Mouse (Mus musculus) hindbrain, embryonic 15.5 days (tissue): Measurements from ENCODE around the gene Gpr27. TPM values are rescaled to one million over a fixed set of nuclear protein-coding genes. Genes with fewer than 3 reads are reported as not detected.

Source experiments
- ATAC-seq: fragments of 200-750 bp; cut with Nextera tagmentation; 2 replicates; pipeline ENCODE4 v1.8.0; 2017; ENCODE audit warnings: low read depth, moderate number of reproducible peaks, moderate TSS enrichment; ENCODE audit not compliant: low FRiP score
- H3K27ac ChIP-seq: fragments of 300-500 bp; sonication (generic); replicated peaks from 2 replicates; pipeline ENCODE4 v1.5.1; 2015; ENCODE audit warnings: mild to moderate bottlenecking, inconsistent platforms
- H3K27me3 ChIP-seq: fragments of 300-500 bp; sonication (generic); 2 replicates; pipeline ENCODE4 v1.6.1; 2015; ENCODE audit warnings: control low read depth, inconsistent platforms
- H3K36me3 ChIP-seq: fragments of 300-500 bp; sonication (generic); 2 replicates; pipeline ENCODE4 v1.6.1; 2015; ENCODE audit warnings: control low read depth, inconsistent platforms
- H3K4me1 ChIP-seq: fragments of 300-500 bp; sonication (generic); replicated peaks from 2 replicates; pipeline ENCODE4 v1.6.1; 2015; ENCODE audit warnings: control low read depth, inconsistent platforms
- H3K4me2 ChIP-seq: fragments of 300-500 bp; sonication (generic); 2 replicates; pipeline ENCODE4 v1.6.1; 2015; ENCODE audit warnings: moderate library complexity, mild to moderate bottlenecking, inconsistent platforms
- H3K4me3 ChIP-seq: fragments of 300-500 bp; sonication (generic); 2 replicates; pipeline ENCODE4 v1.5.1; 2015; ENCODE audit warnings: mild to moderate bottlenecking, inconsistent platforms
- H3K9ac ChIP-seq: fragments of 300-500 bp; sonication (generic); 2 replicates; pipeline ENCODE4 v1.6.1; 2015; ENCODE audit warnings: inconsistent platforms
- H3K9me3 ChIP-seq: fragments of 300-500 bp; sonication (generic); 2 replicates; pipeline ENCODE4 v1.6.1; 2016; ENCODE audit warnings: control low read depth, inconsistent platforms
- WGBS: fragments of 180-500 bp; shearing (Covaris S2); methylation state at CpG from one replicate; pipeline ENCODE4 v1.1.7; 2015; 5-methylcytosine and 5-hydroxymethylcytosine counted together
- polyA plus RNA-seq: library from polyadenylated mRNA; unstranded; fragments of >200 nt; fragmentation: Nextera tagmentation; extraction: Ambion mirVana; gene quantifications from 2 replicates; pipeline ENCODE4 v1.2.1, GENCODE M21; 2015

The Gpr27 gene
- polyA plus RNA-seq, 1 experiment from 2014 or later, result 23.4 TPM

DNA sequence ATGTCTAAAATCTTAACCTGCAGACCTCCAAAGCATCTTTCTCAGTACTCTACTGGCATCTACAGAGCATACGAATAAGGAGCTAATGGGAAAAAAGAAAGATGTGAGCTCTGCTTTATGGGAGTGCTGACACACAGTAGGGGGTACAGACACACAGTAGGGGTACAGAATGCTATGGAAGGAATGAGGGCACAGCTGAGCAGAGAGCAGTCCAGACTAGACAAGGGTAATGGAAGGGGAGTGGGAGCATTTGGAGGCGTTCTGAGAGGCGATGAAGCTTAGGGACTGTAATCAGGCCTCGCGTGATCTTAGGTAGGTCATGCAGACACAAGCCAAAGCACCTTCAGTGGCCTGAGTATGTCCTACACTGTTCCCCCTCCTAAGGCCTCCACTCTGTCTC, 8.5 kb upstream of the Gpr27 start:
- H3K4me1 ChIP-seq, result no peaks in the 10 kb centered on the region
- no peaks in the 10 kb centered on the region for H3K9me3 ChIP-seq
- no peak overlapping the region for H3K4me3 ChIP-seq
- no peaks in the 10 kb centered on the region for H3K36me3 ChIP-seq
- no peak for ATAC-seq
- no peak overlapping the region for H3K4me2 ChIP-seq
- 90% methylated on average over 5 of the region's 5 CpGs for WGBS
- H3K27ac ChIP-seq, result no peak overlapping the region
- H3K27me3 ChIP-seq, result 0 out of 2 replicates have a peak, but pooled peaks cover 2% of the 10 kb centered on the region
- no peak overlapping the region for H3K9ac ChIP-seq

- H3K9me3 ChIP-seq, result no peaks in the 10 kb centered on the region
- no peak overlapping the region for H3K4me3 ChIP-seq
- H3K4me1 ChIP-seq, result no peaks in the 10 kb centered on the region
- WGBS, result 57% methylated on average over 5 of the region's 5 CpGs
- H3K36me3 ChIP-seq, result no peaks in the 10 kb centered on the region
- H3K27me3 ChIP-seq, result no peaks in the 10 kb centered on the region
- H3K9ac ChIP-seq, result no peak overlapping the region
- no peak for ATAC-seq
- H3K4me2 ChIP-seq, result no peak overlapping the region
- no peak overlapping the region for H3K27ac ChIP-seq
Observed at GRCm38 (mm10) chr6:99684899-99685298, 7.6 kb upstream of the Gpr27 start.

DNA sequence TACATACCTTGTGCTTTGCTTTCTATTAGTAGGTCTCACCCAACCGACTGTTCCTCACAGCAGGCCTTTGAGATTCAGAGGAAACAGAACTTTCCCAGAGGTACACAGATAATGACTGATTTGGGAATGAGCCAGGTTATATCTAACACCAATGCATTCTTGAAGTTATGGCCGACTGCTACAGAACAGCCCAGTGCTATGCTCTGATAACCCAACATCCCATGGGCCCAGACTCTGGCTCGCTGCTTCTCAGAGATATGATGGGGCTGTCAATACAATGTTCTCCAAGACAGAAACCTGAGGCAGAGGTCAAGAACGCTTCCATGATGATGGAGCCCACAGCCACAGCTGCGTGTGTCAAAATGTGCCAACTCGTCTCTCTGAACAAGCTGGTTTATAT, 4.0 kb upstream of the Gpr27 start:
- WGBS, result 81% methylated on average over 6 of the region's 6 CpGs
- H3K36me3 ChIP-seq, result no peaks in the 10 kb centered on the region
- H3K27ac ChIP-seq, result no peak overlapping the region
- H3K4me1 ChIP-seq, result peaks cover 11% of the 10 kb centered on the region
- no peak overlapping the region for H3K9ac ChIP-seq
- H3K4me2 ChIP-seq, result no peak overlapping the region
- H3K4me3 ChIP-seq, result no peak overlapping the region
- no peaks in the 10 kb centered on the region for H3K27me3 ChIP-seq
- no peak for ATAC-seq
- H3K9me3 ChIP-seq, result no peaks in the 10 kb centered on the region

DNA sequence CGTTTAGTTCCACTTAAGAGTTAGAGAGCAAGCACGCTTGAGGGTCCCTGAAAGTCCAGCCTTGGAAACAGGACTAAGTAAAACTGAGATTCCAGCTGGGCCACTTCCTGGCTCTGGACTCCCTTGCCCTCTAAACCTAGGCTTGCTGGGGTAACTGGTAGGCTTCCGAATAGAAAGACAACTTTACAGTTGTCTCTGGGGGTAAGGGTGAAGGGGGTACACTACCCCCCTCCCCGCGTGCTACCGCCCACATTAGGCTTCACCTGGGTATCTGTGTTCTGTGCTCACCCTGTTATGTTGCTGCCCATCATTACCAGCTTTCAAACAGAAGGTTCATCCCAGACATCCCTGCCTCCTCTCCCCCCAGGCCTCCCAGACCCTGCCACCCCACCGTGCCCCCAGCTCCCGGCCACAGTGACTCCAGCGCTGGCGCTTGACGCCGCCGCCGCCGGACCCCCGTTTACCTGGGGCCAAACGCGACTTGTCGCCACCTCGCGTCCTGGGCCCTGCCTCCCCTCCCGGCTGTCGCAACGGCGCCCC, 743 bp upstream of the Gpr27 start:
- H3K4me2 ChIP-seq, result peak overlapping the region; percentile 80
- no peaks in the 10 kb centered on the region for H3K9me3 ChIP-seq
- 6% methylated on average over 25 of the region's 25 CpGs for WGBS
- peaks cover 33% of the 10 kb centered on the region for H3K4me1 ChIP-seq
- peak overlapping the region; percentile 91 for H3K27ac ChIP-seq
- peak; percentile 27 for ATAC-seq
- no peaks in the 10 kb centered on the region for H3K36me3 ChIP-seq
- peak overlapping the region; percentile 81 for H3K9ac ChIP-seq
- H3K27me3 ChIP-seq, result no peaks in the 10 kb centered on the region
- peak overlapping the region; percentile 63 for H3K4me3 ChIP-seq

DNA sequence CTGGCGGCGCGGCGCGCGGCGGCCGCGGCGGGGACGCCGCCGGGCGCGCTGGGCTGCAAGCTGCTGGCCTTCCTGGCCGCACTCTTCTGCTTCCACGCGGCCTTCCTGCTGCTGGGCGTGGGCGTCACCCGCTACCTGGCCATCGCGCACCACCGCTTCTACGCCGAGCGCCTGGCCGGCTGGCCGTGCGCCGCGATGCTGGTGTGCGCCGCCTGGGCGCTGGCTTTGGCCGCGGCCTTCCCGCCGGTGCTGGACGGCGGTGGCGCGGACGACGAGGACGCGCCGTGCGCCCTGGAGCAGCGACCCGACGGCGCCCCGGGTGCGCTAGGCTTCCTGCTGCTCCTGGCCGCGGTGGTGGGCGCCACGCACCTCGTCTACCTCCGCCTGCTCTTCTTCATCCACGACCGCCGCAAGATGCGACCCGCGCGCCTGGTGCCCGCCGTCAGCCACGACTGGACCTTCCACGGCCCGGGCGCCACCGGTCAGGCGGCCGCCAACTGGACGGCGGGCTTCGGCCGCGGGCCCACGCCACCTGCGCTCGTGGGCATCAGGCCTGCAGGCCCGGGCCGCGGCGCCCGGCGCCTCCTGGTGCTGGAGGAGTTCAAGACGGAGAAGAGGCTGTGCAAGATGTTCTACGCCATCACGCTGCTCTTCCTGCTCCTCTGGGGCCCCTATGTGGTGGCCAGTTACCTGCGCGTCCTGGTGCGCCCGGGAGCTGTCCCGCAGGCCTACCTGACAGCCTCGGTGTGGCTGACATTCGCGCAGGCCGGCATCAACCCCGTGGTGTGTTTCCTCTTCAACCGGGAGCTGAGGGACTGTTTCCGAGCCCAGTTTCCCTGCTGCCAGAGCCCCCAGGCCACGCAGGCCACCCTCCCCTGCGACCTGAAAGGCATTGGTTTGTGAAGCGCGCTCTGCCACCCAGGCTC, 700 bp downstream of the Gpr27 start:
- Histone ChIP-seq H3K36me3 (no peaks in the 10 kb centered on the region), H3K4me3 (peak overlapping the region; percentile 63), H3K9ac (peak overlapping the region; percentile 81), H3K4me1 (peaks cover 33% of the 10 kb centered on the region), H3K27ac (peak overlapping the region; percentile 91), H3K27me3 (no peaks in the 10 kb centered on the region), H3K9me3 (no peaks in the 10 kb centered on the region), H3K4me2 (peak overlapping the region; percentile 80)
- no peak; the same call in none of the 2 replicates for ATAC-seq
- WGBS, result under 1% methylated on average over 107 of the region's 110 CpGs

DNA sequence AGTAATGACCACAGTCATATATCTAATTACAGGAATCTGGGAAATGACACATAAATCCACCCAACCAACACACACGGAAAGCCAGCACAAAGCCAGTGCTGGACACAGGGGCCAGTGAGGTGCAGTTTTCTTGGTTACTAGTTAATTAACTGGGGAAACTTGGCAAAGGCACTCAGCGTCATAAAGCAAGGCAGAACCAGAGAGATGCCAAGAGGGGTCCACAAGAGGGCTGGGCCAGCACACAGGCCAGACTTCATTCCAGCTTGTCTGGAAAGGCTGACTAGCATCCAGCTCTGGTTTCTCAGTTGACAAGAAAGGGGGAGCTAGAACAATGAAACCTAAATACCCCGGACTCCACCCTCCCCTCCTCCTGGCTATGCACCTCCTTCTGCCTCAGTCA, 8.0 kb downstream of the Gpr27 start:
- no peaks in the 10 kb centered on the region for H3K9me3 ChIP-seq
- H3K4me2 ChIP-seq, result no peak overlapping the region
- ATAC-seq, result 0 out of 2 replicates have a peak, but pooled peaks have one; percentile 30
- peaks cover 4% of the 10 kb centered on the region; the same call in 1 of the 2 replicates for H3K4me1 ChIP-seq
- WGBS, result 56% methylated on average over 3 of the region's 3 CpGs
- no peak overlapping the region for H3K4me3 ChIP-seq
- no peak overlapping the region for H3K9ac ChIP-seq
- no peaks in the 10 kb centered on the region for H3K36me3 ChIP-seq
- H3K27ac ChIP-seq, result no peak overlapping the region
- no peaks in the 10 kb centered on the region for H3K27me3 ChIP-seq

GRCm38 (mm10) chr6:99711576-99712101, 19.2 kb downstream of the Gpr27 start:
- Histone ChIP-seq H3K27me3 (peaks cover 6% of the 10 kb centered on the region; the same call in 1 of the 2 replicates), H3K4me1 (no peaks in the 10 kb centered on the region), H3K4me2 (no peak overlapping the region), H3K9ac (no peak overlapping the region), H3K27ac (no peak overlapping the region), H3K4me3 (no peak overlapping the region), H3K9me3 (no peaks in the 10 kb centered on the region), H3K36me3 (no peaks in the 10 kb centered on the region)
- WGBS, result 69% methylated on average over 11 of the region's 11 CpGs
- no peak for ATAC-seq

GRCm38 (mm10) chr6:99713256-99713655, 20.8 kb downstream of the Gpr27 start:
- no peak for ATAC-seq
- H3K4me1 ChIP-seq, result no peaks in the 10 kb centered on the region
- WGBS, result 85% methylated on average over 5 of the region's 5 CpGs
- peaks cover 8% of the 10 kb centered on the region; the same call in 1 of the 2 replicates for H3K27me3 ChIP-seq
- no peak overlapping the region for H3K4me2 ChIP-seq
- no peaks in the 10 kb centered on the region for H3K9me3 ChIP-seq
- no peak overlapping the region for H3K9ac ChIP-seq
- no peak overlapping the region for H3K4me3 ChIP-seq
- no peak overlapping the region for H3K27ac ChIP-seq
- no peaks in the 10 kb centered on the region for H3K36me3 ChIP-seq

DNA sequence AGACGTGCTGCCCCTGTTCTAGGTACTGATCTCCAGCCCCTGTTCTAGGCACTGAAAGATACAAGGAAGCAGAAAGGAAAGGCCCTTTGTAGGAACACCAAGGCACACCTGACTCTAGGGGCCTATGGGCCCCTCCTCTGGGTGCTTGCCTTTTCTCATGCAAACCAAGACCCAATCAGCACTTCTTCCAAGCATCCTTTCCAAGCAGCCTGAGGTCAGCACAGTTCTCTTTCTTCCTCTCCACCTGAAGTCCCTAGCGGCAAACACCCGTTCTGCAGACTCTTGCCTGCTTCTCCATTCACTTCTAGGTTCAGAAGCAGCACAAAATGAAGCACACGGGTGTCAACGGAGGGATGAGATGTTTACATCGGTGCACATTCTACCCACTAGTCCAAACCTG, 22.7 kb downstream of the Gpr27 start:
- H3K4me3 ChIP-seq, result no peak overlapping the region
- WGBS, result 65% methylated on average over 6 of the region's 6 CpGs
- H3K9me3 ChIP-seq, result no peaks in the 10 kb centered on the region
- no peak overlapping the region for H3K9ac ChIP-seq
- H3K27ac ChIP-seq, result no peak overlapping the region
- ATAC-seq, result no peak
- H3K4me1 ChIP-seq, result no peaks in the 10 kb centered on the region
- no peak overlapping the region for H3K4me2 ChIP-seq
- H3K36me3 ChIP-seq, result no peaks in the 10 kb centered on the region
- H3K27me3 ChIP-seq, result peaks cover 8% of the 10 kb centered on the region; the same call in 1 of the 2 replicates

DNA sequence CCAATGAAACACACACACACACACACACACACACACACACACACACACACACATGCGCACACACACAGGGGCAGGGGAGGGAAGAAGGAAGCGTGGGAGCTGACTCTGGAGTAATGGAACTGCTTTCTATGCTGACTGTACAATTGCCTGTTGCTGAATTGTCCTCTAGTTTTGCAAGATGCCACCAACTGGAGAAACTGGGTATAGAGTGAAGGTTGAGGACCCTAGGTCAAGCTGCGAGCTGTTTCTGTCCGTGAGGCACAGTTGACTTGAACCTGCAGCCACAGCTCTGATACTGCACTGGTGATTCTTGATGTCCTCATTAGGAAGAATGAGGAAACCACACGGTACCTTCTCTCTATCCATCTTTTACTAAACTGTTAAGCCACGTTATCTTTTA, 23.4 kb downstream of the Gpr27 start:
- H3K9ac ChIP-seq, result no peak overlapping the region
- 74% methylated on average over 5 of the region's 6 CpGs for WGBS
- no peak overlapping the region for H3K4me2 ChIP-seq
- no peak overlapping the region for H3K4me3 ChIP-seq
- no peaks in the 10 kb centered on the region for H3K9me3 ChIP-seq
- ATAC-seq, result no peak
- H3K36me3 ChIP-seq, result no peaks in the 10 kb centered on the region
- H3K27ac ChIP-seq, result no peak overlapping the region
- peaks cover 11% of the 10 kb centered on the region; the same call in 1 of the 2 replicates for H3K27me3 ChIP-seq
- H3K4me1 ChIP-seq, result no peaks in the 10 kb centered on the region

- peaks cover 31% of the 10 kb centered on the region for H3K27me3 ChIP-seq
- H3K4me2 ChIP-seq, result no peak overlapping the region
- H3K36me3 ChIP-seq, result no peaks in the 10 kb centered on the region
- no peak overlapping the region for H3K4me3 ChIP-seq
- ATAC-seq, result no peak
- H3K27ac ChIP-seq, result no peak overlapping the region
- H3K9ac ChIP-seq, result no peak overlapping the region
- peaks cover 5% of the 10 kb centered on the region for H3K4me1 ChIP-seq
- H3K9me3 ChIP-seq, result no peaks in the 10 kb centered on the region
- WGBS, result 87% methylated on average over 9 of the region's 9 CpGs
Observed at GRCm38 (mm10) chr6:99721032-99721431, 28.6 kb downstream of the Gpr27 start.

DNA sequence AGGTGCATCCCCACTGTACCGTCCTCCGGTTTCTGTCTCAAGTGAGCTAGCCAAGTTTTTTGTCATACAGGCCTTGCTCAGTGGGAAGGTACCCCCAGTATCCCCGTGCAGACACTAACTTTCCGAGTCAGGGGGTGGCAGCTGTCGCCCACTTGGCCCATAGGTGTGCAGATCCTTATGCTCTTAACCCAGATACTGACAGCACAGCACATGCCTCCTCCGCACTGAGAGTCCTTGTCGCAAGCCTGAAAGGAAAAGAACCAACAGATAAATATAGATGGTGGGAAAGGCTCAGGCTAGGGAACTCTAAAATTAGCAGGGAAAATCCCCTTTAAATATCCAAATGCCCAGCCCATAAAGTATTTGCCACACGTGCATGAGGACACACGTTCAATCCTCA, 29.9 kb downstream of the Gpr27 start:
- 87% methylated on average over 9 of the region's 9 CpGs for WGBS
- Histone ChIP-seq H3K9me3 (no peaks in the 10 kb centered on the region), H3K4me2 (no peak overlapping the region), H3K36me3 (no peaks in the 10 kb centered on the region), H3K27me3 (peaks cover 40% of the 10 kb centered on the region), H3K27ac (no peak overlapping the region), H3K4me3 (no peak overlapping the region), H3K9ac (no peak overlapping the region), H3K4me1 (peaks cover 15% of the 10 kb centered on the region)
- no peak for ATAC-seq
